Mouse (Mus musculus) heart, postnatal 0 days (tissue): Measurements from ENCODE around the gene Urb1. TPM values are rescaled to one million over a fixed set of nuclear protein-coding genes. Genes with fewer than 3 reads are reported as not detected.

Source experiments
- ATAC-seq: fragments of 200-750 bp; cut with Nextera tagmentation; 2 replicates; pipeline ENCODE4 v1.8.0; 2017; ENCODE audit warnings: low read depth, moderate number of reproducible peaks, moderate library complexity; ENCODE audit not compliant: insufficient read depth
- DNase-seq: peaks from one replicate; pipeline ENCODE4 v3.0.0-alpha.2; 2016; ENCODE audit warnings: low spot score
- H3K27ac ChIP-seq: fragments of 300-500 bp; sonication (generic); 2 replicates; pipeline ENCODE4 v1.5.1; 2014; ENCODE audit warnings: low read depth, mild to moderate bottlenecking
- H3K27me3 ChIP-seq: fragments of 300-500 bp; sonication (generic); 2 replicates; pipeline ENCODE4 v1.6.1; 2014; ENCODE audit warnings: low read length, mixed read lengths; ENCODE audit not compliant: control insufficient read depth, insufficient read depth
- H3K36me3 ChIP-seq: fragments of 300-500 bp; sonication (generic); replicated peaks from 2 replicates; pipeline ENCODE4 v1.6.1; 2014; ENCODE audit warnings: low read length, mixed read lengths; ENCODE audit not compliant: control insufficient read depth, insufficient read depth
- H3K4me1 ChIP-seq: fragments of 300-500 bp; sonication (generic); 2 replicates; pipeline ENCODE4 v1.6.1; 2014; ENCODE audit warnings: antibody characterized with exemption; ENCODE audit not compliant: control insufficient read depth, insufficient read depth
- H3K4me2 ChIP-seq: fragments of 300-500 bp; sonication (generic); 2 replicates; pipeline ENCODE4 v1.6.1; 2014; ENCODE audit warnings: low read depth, mild to moderate bottlenecking, low read length, moderate library complexity
- H3K4me3 ChIP-seq: fragments of 300-500 bp; sonication (generic); 2 replicates; pipeline ENCODE4 v1.5.1; 2014; ENCODE audit warnings: low read depth, low read length
- H3K9ac ChIP-seq: fragments of 300-500 bp; sonication (generic); replicated peaks from 2 replicates; pipeline ENCODE4 v1.6.1; 2014; ENCODE audit warnings: low read depth, low read length, mixed read lengths
- H3K9me3 ChIP-seq: fragments of 300-500 bp; sonication (generic); replicated peaks from 2 replicates; pipeline ENCODE4 v1.6.1; 2016; ENCODE audit warnings: low read length; ENCODE audit not compliant: control insufficient read depth
- CTCF ChIP-seq: IDR thresholded peaks from 2 replicates; pipeline ENCODE4 v1.5.1; 2016; ENCODE audit warnings: antibody characterized with exemption, control low read depth, low read depth
- EP300 ChIP-seq: IDR thresholded peaks from 2 replicates; pipeline ENCODE4 v1.6.1; 2016; ENCODE audit warnings: antibody characterized with exemption, low read depth
- WGBS: fragments of 180-500 bp; shearing (Covaris S2); extraction: QIAGEN DNeasy Blood & Tissue Kit; methylation state at CpG from one replicate; pipeline ENCODE4 v1.1.7; 2014; 5-methylcytosine and 5-hydroxymethylcytosine counted together
- polyA plus RNA-seq: library from polyadenylated mRNA; unstranded; fragments of >200 nt; fragmentation: Nextera tagmentation; extraction: Ambion mirVana; gene quantifications from 2 replicates; pipeline ENCODE4 v1.2.1, GENCODE M21; 2015
- total RNA-seq: library from RNA; depleted of rRNA; stranded (reverse); fragments of >200 nt; gene quantifications from 2 replicates; pipeline ENCODE4 v1.2.3, GENCODE M21; 2014; ENCODE audit warnings: low replicate concordance

Gene Urb1
- total and polyA plus RNA-seq, 2 experiments from 2014 or later, result 3.0 to 8.7 TPM

DNA sequence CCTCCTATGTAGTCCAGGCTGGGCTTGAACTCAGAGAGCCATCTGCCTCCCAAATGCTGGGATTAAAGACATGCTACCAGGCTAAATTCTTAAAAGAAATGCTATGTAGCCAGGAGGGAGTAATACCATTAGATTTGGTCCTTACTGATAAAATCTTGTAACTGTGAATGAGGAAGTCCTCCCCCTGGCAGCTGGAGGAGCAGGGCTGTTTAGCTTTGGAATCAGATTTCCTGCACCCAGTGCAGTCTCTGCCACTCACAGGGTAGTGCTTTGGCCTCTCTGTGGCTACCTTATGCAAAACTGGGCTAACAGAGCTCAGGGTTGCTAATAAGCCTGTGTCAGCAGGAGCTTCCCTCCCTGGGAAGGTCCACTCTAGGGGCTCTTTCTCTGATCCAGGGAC, 15.5 kb downstream of the Urb1 start:
- no peaks in the 10 kb centered on the region for H3K9me3 ChIP-seq
- ATAC-seq, result no peak
- no peak overlapping the region for H3K27ac ChIP-seq
- H3K27me3 ChIP-seq, result no peaks in the 10 kb centered on the region
- H3K4me3 ChIP-seq, result no peak overlapping the region
- peaks cover 73% of the 10 kb centered on the region for H3K36me3 ChIP-seq
- TF ChIP-seq CTCF (no peak), EP300 (no peak)
- no peak overlapping the region for H3K4me2 ChIP-seq
- H3K9ac ChIP-seq, result no peak overlapping the region
- DNase-seq, result no peak
- peaks cover 14% of the 10 kb centered on the region for H3K4me1 ChIP-seq

DNA sequence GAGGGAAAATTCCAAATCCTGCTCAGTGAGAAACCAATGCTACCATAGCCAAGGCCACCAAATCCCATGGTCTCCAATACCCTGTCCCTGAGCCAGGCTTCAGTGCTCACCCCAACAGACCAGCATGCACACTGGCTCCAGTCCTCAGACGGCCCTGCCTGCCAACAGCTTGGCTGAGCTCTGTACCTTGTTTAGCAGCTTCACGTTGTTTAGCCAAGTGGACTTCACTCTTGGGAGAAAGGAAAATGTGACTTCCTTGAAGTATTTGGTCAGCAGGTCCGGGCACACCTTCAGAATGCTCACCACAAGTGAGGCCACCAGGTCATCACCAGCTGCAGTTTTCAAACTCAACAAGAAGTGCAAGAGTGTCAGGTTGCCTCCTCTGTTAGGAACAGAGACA, 17.7 kb downstream of the Urb1 start:
- Histone ChIP-seq H3K9ac (no peak overlapping the region), H3K4me3 (no peak overlapping the region), H3K27ac (no peak overlapping the region), H3K9me3 (no peaks in the 10 kb centered on the region), H3K4me2 (no peak overlapping the region), H3K36me3 (peaks cover 90% of the 10 kb centered on the region), H3K27me3 (no peaks in the 10 kb centered on the region), H3K4me1 (no peaks in the 10 kb centered on the region)
- TF ChIP-seq EP300 (no peak), CTCF (no peak)
- no peak for ATAC-seq
- no peak for DNase-seq
- WGBS, result 58% methylated on average over 3 of the region's 3 CpGs

DNA sequence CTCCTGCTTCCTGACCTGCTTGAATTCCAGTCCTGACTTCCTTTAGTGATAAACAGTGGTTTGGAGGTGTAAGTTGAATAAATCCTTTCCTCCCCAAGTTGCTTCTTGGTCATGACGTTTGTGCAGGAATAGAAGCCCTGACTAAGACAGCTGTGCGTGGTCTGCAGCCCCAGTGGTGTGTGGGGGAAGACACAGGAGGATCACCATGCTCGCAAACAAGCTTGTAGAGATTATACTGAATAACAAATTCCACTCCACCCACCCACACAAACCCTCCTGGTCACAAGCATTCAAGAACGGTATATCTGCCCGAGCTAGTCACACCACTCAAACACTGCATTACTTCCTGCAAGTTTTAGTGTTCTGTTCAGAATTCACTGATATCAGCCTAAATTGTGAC, 18.1 kb downstream of the Urb1 start:
- H3K4me3 ChIP-seq, result no peak overlapping the region
- TF ChIP-seq CTCF (no peak), EP300 (no peak)
- no peaks in the 10 kb centered on the region for H3K4me1 ChIP-seq
- WGBS, result 72% methylated on average over 5 of the region's 5 CpGs
- no peak overlapping the region for H3K9ac ChIP-seq
- DNase-seq (no peak), ATAC-seq (no peak)
- no peaks in the 10 kb centered on the region for H3K9me3 ChIP-seq
- peaks cover 90% of the 10 kb centered on the region for H3K36me3 ChIP-seq
- no peaks in the 10 kb centered on the region for H3K27me3 ChIP-seq
- no peak overlapping the region for H3K4me2 ChIP-seq
- no peak overlapping the region for H3K27ac ChIP-seq

DNA sequence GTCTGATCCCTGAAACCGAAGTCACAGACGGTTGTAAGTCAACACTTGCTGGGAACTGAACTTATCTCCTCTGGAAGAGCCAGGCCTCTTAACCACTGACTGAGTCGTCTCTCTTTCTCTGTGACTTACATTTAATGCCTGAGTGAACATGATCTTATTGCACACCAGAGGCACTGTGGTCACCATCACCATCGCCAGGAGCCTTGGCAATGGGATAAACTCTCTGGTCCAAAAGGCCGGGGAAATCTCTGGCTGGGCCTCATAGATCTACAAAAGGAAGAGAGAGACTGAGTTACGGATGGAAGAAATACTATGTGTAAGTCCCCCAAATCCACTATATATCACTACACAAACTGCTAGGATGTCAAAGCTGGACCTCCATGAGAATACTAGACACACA, 19.3 kb downstream of the Urb1 start:
- Histone ChIP-seq H3K9ac (no peak overlapping the region), H3K36me3 (peaks cover 92% of the 10 kb centered on the region), H3K4me2 (no peak overlapping the region)

DNA sequence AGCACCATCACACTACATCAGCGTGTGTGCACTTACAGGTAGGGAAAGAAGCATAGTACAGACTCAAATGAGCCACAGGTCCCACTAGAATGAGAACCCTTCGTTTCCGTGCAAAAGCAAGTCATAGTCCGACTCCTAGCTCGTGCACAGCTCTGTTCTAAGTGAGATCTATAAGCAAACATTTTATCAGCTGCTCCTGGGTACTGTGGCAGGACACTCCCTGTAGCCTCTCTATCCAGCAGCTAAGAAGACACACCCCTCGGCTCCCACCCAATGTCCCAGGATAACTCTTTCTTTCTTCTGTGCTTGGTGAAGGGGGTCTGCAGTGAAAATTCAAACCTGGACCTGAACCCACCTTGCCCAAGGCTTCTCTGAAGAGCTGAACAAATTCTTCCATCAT, 21.6 kb downstream of the Urb1 start:
- WGBS, result 94% methylated on average over 6 of the region's 6 CpGs
- DNase-seq, result no peak
- Histone ChIP-seq H3K9me3 (no peaks in the 10 kb centered on the region), H3K4me3 (no peak overlapping the region), H3K4me1 (no peaks in the 10 kb centered on the region), H3K9ac (no peak overlapping the region), H3K27ac (no peak overlapping the region), H3K27me3 (no peaks in the 10 kb centered on the region), H3K4me2 (no peak overlapping the region), H3K36me3 (peaks cover 85% of the 10 kb centered on the region)
- no peak for ATAC-seq
- TF ChIP-seq EP300, result no peak
- no peak for TF ChIP-seq CTCF

More for the DNA sequence above, 19.3 kb downstream of the Urb1 start:
- Histone ChIP-seq H3K9me3 (no peaks in the 10 kb centered on the region), H3K4me1 (no peaks in the 10 kb centered on the region), H3K4me3 (no peak overlapping the region), H3K27ac (no peak overlapping the region), H3K27me3 (no peaks in the 10 kb centered on the region)
- TF ChIP-seq CTCF, result no peak
- no peak for TF ChIP-seq EP300
- 86% methylated on average over 6 of the region's 6 CpGs for WGBS
- DNase-seq, result no peak
- ATAC-seq, result no peak

DNA sequence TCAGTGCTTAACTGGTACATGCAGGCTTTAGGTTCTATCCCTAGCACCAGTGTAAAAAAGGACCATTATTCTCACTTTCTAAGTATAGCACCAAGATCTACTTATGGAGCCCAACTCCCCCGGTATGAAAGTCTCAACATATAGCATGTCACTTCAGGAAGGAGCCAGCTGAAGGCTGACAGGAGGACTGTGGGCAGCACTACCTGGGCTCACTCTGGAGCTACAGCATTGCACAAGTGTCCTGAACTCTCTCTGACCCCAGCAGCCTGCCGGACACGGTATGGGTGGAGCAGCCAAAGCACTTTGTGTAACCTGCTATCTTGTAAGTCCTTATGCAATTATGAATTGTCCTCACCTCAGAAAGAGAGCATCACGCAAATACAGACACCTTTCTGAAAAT, 25.0 kb downstream of the Urb1 start:
- DNase-seq (peak; percentile 42), ATAC-seq (peak; percentile 56; the same call in 1 of the 2 replicates)
- no peaks in the 10 kb centered on the region for H3K9me3 ChIP-seq
- WGBS, result 41% methylated on average over 4 of the region's 4 CpGs
- H3K4me3 ChIP-seq, result no peak overlapping the region
- no peak overlapping the region for H3K4me2 ChIP-seq
- no peak for TF ChIP-seq EP300
- H3K27ac ChIP-seq, result no peak overlapping the region
- no peaks in the 10 kb centered on the region; the same call in 1 of the 2 replicates for H3K4me1 ChIP-seq
- no peaks in the 10 kb centered on the region for H3K27me3 ChIP-seq
- peaks cover 77% of the 10 kb centered on the region for H3K36me3 ChIP-seq
- no peak overlapping the region for H3K9ac ChIP-seq
